Mouse (Mus musculus) cerebellum, adult 8-10 months (tissue): ENCODE data around the gene Zfp688.
A peak's percentile ranks its signal among the peaks of the same experiment; 100 is the strongest.
"Not testable (repeated sequence)": the region's sequence is repeated elsewhere in the genome, so short reads cannot be mapped to it uniquely, and the experiment has no call there.

Source experiments
- DNase-seq: peaks from one replicate; pipeline ENCODE4 v3.0.0; 2022

Zfp688 gene

DNA sequence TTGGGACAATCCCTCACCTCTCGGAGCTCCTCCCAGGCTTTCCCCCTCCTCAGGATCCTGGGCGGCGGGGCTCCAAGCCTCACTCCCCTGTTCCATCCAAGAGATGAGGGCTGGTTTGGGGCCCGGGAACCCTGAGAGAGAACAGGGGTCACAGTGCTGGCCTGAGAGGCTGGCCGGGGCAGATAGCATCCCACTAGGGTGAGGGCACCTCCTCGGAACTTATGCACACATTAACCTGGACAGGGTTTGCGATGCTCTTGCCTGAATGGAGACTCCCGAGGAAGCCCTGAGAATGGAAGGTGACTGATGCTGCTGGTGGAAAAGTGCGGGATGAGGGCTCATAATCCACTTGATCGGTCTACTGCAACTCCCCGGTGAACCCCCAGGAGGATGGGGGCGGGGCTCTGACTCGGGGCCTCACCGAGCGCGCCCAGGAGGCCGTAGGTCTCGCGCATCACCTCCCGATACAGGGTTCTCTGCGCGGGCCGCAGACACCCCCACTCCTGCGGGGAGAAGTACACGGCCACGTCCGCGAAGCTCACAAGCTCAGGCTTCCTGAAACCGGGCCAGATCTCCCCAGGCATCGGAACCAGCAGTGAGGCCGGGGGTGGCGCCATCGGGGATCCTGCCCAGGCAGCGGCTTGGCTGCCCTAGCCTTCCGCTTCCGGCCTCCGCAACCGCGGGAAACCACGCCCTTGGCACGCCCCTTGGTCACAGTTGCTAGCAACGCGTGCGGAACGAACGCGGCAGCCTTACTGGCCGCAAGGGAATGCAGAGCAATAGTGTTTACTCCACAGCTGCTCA, at the start of gene Zfp688:
Gene Zfp688, minus strand, starts transcription at position 681 of the 804 bp plus-strand sequence.
- peak; percentile 88 for DNase-seq

GRCm38 (mm10) chr7:127471646-127472010, 49.8 kb upstream of the Zfp688 start:
- DNase-seq, result peak; percentile 60

DNA sequence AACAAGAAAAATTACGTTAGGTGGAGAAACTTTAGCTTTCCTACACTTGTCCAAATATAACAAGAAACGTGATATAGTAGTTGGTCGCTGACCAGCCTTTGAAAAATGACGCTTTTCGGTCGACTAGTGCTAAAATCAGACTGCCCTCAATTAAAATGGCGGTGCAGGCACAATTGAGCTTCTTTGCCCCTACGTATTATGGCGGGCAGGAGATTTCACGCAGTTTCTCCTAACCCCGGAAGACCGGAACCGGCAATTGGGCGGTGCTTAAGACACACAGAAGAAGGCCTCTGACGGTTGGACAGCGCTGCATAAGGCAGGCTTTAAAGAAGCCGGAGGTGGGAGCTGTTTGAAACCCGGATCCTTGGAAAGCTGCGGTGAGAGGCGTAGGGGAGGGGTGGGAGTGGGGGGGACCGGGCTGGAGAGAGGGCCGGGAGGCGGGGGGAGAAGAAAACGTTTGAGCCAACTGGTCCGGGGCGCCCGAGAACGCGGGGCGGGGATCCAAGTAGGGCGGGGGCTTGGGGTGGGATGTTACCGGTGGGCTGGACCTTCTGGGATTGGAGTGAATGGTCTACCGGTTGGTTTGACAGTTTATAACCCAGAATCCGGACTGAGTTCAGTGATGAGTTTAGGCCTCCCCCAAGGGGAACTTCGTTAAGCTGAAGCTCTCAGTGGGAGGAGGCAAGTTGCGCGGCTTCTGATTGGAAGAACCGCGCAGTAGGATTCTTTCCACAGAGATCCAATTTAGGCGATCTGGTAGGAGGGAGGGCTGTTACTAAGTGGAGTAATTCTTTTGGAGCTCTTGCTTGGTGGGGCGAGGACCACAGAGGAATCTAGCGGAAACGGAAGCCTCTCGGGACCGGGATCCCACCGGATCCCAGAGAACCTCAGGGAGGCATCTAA, 49.1 kb upstream of the Zfp688 start:
- peak; percentile 87 for DNase-seq

DNA sequence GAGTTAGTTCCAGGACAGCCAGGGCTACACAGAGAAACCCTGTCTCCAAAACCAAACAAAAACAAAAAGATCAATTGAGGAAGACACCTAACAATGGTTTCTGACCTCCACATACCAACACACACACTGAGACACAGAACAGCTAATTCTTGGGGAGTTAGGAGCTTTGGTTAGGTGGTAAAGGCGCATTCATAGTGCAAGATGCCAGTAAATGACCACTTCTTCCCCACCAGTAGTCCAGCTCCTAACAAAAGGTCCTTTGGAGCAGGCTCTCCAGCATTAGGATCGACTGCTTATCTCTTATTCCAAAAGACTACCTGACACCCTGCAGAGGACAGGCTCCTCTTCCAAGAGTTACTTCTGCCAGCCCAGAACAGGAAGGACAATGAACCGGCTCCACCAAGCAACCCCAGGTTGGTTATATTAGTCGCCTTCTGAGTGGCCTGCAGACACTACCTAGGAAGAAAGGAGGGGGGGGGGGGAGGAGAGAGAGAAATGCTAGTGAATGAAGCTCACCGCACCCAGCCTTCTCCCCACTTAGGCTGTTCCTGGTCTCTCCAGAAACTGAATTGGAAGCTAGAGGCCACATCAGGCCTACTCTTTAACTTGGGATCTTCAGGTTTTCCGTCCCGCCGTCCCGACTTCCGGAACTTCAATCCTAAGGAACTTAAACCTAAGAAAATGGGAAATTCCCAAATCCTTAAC, 48.3 kb upstream of the Zfp688 start:
- DNase-seq, result no peak

- no peak for DNase-seq
These were observed 44.7 kb upstream of the Zfp688 start for GRCm38 (mm10) chr7:127466606-127467005.

DNA sequence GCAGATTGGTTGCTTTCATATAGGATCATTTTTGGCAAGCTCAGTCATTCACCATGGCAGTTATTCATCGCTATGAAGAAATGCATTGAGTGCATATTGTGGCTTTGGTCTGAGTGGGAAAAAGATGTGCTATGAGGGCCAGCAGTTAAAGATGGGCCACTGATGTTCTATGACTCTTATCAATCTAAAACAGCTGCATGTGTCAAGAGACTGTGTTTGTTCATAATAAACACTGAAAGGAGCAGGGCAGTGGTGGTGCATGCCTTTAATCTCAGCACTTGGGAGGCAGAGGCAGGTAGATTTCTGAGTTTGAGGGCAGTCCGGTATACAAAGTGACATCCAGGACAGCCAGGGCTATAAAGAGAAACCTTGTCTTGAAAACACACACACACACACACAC, 43.8 kb upstream of the Zfp688 start:
- not testable (repeated sequence) for DNase-seq

DNA sequence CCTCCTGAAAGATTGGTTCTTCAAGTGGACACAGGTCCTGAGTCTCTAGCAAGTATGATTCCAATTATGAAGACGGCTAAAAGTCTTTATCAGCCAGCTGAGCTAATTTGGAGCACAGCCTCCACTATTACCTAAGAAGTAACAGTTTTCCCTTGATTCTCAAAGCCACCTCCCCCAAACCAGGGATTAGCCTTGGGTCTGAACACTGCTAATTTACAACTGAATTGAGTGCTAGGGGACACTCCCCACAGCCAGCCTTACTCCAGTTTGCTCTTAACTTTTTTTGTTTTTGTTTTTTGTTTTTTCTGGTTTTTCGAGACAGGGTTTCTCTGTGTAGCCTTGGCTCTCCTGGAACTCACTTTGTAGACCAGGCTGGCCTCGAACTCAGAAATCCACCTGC, 43.3 kb upstream of the Zfp688 start:
- no peak for DNase-seq

GRCm38 (mm10) chr7:127459311-127459710, 37.4 kb upstream of the Zfp688 start, which contains the start of gene Prr14:
Gene Prr14, plus strand, starts transcription at chr7:127459611.
- not testable (repeated sequence) for DNase-seq

GRCm38 (mm10) chr7:127458371-127459122, 36.7 kb upstream of the Zfp688 start:
- not testable (repeated sequence) for DNase-seq

- DNase-seq, result no peak
These were observed 33.0 kb upstream of the Zfp688 start for GRCm38 (mm10) chr7:127454905-127455304.

DNA sequence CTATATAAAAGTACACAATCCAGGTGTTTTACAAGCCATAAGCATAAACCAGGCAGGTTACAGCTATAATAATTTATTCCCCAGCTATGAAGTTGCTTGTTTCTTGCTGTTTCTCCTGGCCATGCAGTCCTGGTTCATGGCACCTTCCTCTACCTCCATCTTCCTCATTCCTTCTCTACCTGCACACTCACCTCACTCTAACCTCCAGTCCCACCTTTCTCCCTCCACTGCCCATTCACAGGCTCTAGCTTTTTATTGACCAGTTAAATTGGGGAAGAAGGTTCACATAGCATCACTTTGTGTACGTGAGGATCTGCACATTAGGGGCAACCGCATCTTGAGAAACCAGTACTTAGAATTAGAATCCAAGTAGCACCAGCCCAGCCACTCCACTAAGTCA, 31.2 kb upstream of the Zfp688 start:
- DNase-seq, result no peak

- DNase-seq, result no peak
These were observed 28.1 kb upstream of the Zfp688 start for GRCm38 (mm10) chr7:127449966-127450365.

GRCm38 (mm10) chr7:127448521-127449300, 26.8 kb upstream of the Zfp688 start, which contains the start of gene Zfp689:
Gene Zfp689, minus strand, starts transcription at chr7:127449158.
- peak; percentile 94 for DNase-seq

DNA sequence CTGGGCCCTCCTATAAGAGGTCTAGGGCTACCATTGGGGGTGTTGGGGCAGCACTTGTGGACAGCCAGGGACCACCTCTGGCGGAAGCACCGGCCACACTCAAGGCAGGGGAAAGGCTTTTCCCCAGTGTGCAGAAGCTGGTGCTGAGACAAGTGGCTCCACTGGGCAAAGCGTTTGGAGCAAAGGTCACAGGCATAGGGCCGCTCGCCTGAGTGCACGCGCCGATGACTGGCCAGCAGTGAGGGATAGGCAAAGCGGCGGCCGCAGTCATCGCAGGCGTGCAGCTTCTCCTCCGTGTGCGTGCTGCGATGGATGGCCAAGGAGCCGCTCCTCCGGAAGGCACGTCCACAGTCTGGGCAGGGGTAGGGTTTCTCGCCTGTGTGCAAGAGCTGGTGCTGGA, 22.1 kb upstream of the Zfp688 start:
- DNase-seq, result no peak

GRCm38 (mm10) chr7:127437724-127438123, 15.9 kb upstream of the Zfp688 start:
- DNase-seq, result no peak

- no peak for DNase-seq
These were observed 13.3 kb upstream of the Zfp688 start for GRCm38 (mm10) chr7:127435206-127435605.

GRCm38 (mm10) chr7:127426354-127426753, 4.5 kb upstream of the Zfp688 start:
- no peak for DNase-seq

GRCm38 (mm10) chr7:127425911-127426310, 4.0 kb upstream of the Zfp688 start:
- DNase-seq, result no peak

DNA sequence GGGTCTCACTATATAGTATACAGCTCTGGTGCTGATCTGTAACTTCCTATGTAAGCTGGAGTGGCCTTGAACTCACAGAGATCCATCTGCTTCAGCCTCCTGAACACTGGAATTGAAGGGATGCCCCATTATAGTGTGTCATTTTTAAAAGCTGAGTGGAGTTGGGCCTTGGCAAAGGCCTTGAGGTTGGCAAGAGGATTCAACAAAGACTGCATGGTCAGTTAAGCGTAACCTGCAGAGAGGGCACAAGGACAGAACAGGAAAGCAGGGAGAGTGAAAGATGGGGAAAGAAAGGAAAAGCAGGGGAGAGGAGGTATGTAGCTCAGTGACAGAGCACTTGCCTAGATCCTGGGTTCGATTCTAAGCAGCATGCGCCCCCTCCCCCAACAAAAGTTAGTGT, 3.4 kb upstream of the Zfp688 start:
- no peak for DNase-seq

GRCm38 (mm10) chr7:127422247-127422646, 379 bp upstream of the Zfp688 start:
- DNase-seq, result no peak

- DNase-seq, result no peak
These were observed 10.4 kb downstream of the Zfp688 start for GRCm38 (mm10) chr7:127411418-127411817.
